Mouse (Mus musculus) liver, embryonic 14.5 days (tissue): ENCODE data around the gene C3ar1. TPM values are rescaled to one million over a fixed set of nuclear protein-coding genes. Genes with fewer than 3 reads are reported as not detected.

Source experiments
- ATAC-seq: fragments of 200-750 bp; cut with Nextera tagmentation; 2 replicates; pipeline ENCODE4 v1.8.0; 2017; ENCODE audit warnings: moderate number of reproducible peaks, mild to moderate bottlenecking, moderate library complexity; ENCODE audit not compliant: insufficient read depth
- DNase-seq, 3 experiments: peaks; one replicate each; pipeline ENCODE4 v3.0.0-alpha.2; 2012 to 2013; ENCODE audit warnings: low read depth in 3 of 3, low spot score in 3 of 3
- H3K27ac ChIP-seq: fragments of 300-500 bp; sonication (generic); 2 replicates; pipeline ENCODE4 v1.5.1; 2014; ENCODE audit warnings: moderate library complexity, mild to moderate bottlenecking, control low read depth, inconsistent platforms
- H3K27me3 ChIP-seq: fragments of 300-500 bp; sonication (generic); 2 replicates; pipeline ENCODE4 v1.6.1; 2014; ENCODE audit warnings: mild to moderate bottlenecking, low read length, moderate library complexity; ENCODE audit not compliant: control insufficient read depth, insufficient read depth
- H3K36me3 ChIP-seq: fragments of 300-500 bp; sonication (generic); replicated peaks from 2 replicates; pipeline ENCODE4 v1.6.1; 2014; ENCODE audit warnings: low read depth; ENCODE audit not compliant: control insufficient read depth, insufficient read depth
- H3K4me1 ChIP-seq, 2 experiments: fragments of 200-500 bp in 1 of 2; fragments of 300-500 bp in 1 of 2; sonication (generic) in 1 of 2; replicated peaks; 2 replicates each; pipeline ENCODE4 v1.6.1; 2012 to 2014; ENCODE audit warnings: antibody characterized with exemption in 1 of 2, inconsistent platforms in 1 of 2, low read length in 1 of 2; ENCODE audit not compliant: control insufficient read depth in 2 of 2, insufficient read depth in 2 of 2
- H3K4me2 ChIP-seq: fragments of 300-500 bp; sonication (generic); 2 replicates; pipeline ENCODE4 v1.6.1; 2014; ENCODE audit warnings: low read depth, mild to moderate bottlenecking, control low read depth, moderate library complexity
- H3K4me3 ChIP-seq, 2 experiments: fragments of 200-500 bp in 1 of 2; fragments of 300-500 bp in 1 of 2; sonication (generic) in 1 of 2; 2 replicates each; pipeline ENCODE4 v1.5.1; 2012 to 2014; ENCODE audit warnings: low read depth in 2 of 2, low read length in 2 of 2, mild to moderate bottlenecking in 2 of 2, control low read depth in 1 of 2, inconsistent platforms in 1 of 2, moderate library complexity in 1 of 2; ENCODE audit not compliant: insufficient read depth in 1 of 2
- H3K9ac ChIP-seq: fragments of 300-500 bp; sonication (generic); replicated peaks from 2 replicates; pipeline ENCODE4 v1.6.1; 2014; ENCODE audit warnings: mild to moderate bottlenecking, control low read depth, moderate library complexity
- H3K9me3 ChIP-seq: fragments of 300-500 bp; sonication (generic); 2 replicates; pipeline ENCODE4 v1.6.1; 2016; ENCODE audit warnings: low read length, mixed read lengths; ENCODE audit not compliant: control insufficient read depth
- CTCF ChIP-seq: IDR thresholded peaks from 2 replicates; pipeline ENCODE4 v1.5.1; 2016; ENCODE audit warnings: antibody characterized with exemption, low read depth, control low read depth
- EP300 ChIP-seq: IDR thresholded peaks from 2 replicates; pipeline ENCODE4 v1.6.1; 2016; ENCODE audit warnings: antibody characterized with exemption, low read depth
- WGBS: fragments of 180-500 bp; shearing (Covaris S2); extraction: QIAGEN DNeasy Blood & Tissue Kit; methylation state at CpG from one replicate; pipeline ENCODE4 v1.1.7; 2014; ENCODE audit not compliant: insufficient replicate concordance; 5-methylcytosine and 5-hydroxymethylcytosine counted together
- polyA plus RNA-seq, 2 experiments: library from polyadenylated mRNA; depleted of rRNA in 1 of 2; stranded (reverse) in 1 of 2; unstranded in 1 of 2; fragments of >200 nt; fragmentation: Nextera tagmentation in 1 of 2; extraction: Ambion mirVana in 1 of 2; gene quantifications; 2 replicates each; pipeline versions ENCODE4 v1.2.1 to v1.2.3; 2012 to 2014

The C3ar1 gene
- 0.55 and 0.57 TPM in 2 replicates for polyA plus RNA-seq (2012; rRNA removed)
- polyA plus RNA-seq (2014; fragmentation: Nextera tagmentation; extraction: Ambion mirVana), result 0.59 and 0.66 TPM in 2 replicates

- no peak within 1 kb of the TSS for H3K4me3 ChIP-seq
- peak; percentile 55; the same call in 1 of the 2 replicates for ATAC-seq
- H3K27me3 ChIP-seq, result no peaks in the 10 kb centered on the region
- H3K9ac ChIP-seq, result no peak within 1 kb of the TSS
- H3K36me3 ChIP-seq, result no peaks in the 10 kb centered on the region
- no peak for TF ChIP-seq CTCF
- 0 out of 2 replicates have a peak, but pooled peaks have one; percentile 7 for TF ChIP-seq EP300
- H3K27ac ChIP-seq, result no peak within 1 kb of the TSS
- no peaks in the 10 kb centered on the region; the same call in 1 of the 2 replicates for H3K9me3 ChIP-seq
- WGBS, result 11% methylated on average over 7 of the region's 7 CpGs
- peaks cover 0 to 4% of the 10 kb centered on the region in 2 experiments; a peak in 1 of 4 replicates for H3K4me1 ChIP-seq
- H3K4me2 ChIP-seq, result no peak within 1 kb of the TSS
- DNase-seq, result no peak
Measured at GRCm38 (mm10) chr6:122855955-122856354, at the start of gene C3ar1. C3ar1 (minus strand) TSS chr6:122856161.

- WGBS, result 16% methylated on average over 2 of the region's 2 CpGs
- Histone ChIP-seq H3K4me1 (no peaks in the 10 kb centered on the region), H3K36me3 (peaks cover 8% of the 10 kb centered on the region), H3K9me3 (no peaks in the 10 kb centered on the region), H3K4me3 (no peak overlapping the region), H3K4me2 (no peak overlapping the region), H3K27me3 (no peaks in the 10 kb centered on the region), H3K9ac (no peak overlapping the region), H3K27ac (no peak overlapping the region)
- DNase-seq (peak; percentile 29 to 46 (median 37)), ATAC-seq (no peak)
- no peak for TF ChIP-seq EP300
- TF ChIP-seq CTCF, result peak; percentile 86
Measured at GRCm38 (mm10) chr6:122892442-122893049, 36.6 kb upstream of the C3ar1 start.

- WGBS, result 79% methylated on average over 2 of the region's 2 CpGs
- Histone ChIP-seq H3K9me3 (no peaks in the 10 kb centered on the region), H3K4me1 (no peaks in the 10 kb centered on the region), H3K4me2 (no peak overlapping the region), H3K9ac (no peak overlapping the region), H3K27me3 (no peaks in the 10 kb centered on the region), H3K4me3 (no peak overlapping the region), H3K36me3 (peaks cover 31% of the 10 kb centered on the region), H3K27ac (no peak overlapping the region)
- DNase-seq (no peak), ATAC-seq (no peak)
- TF ChIP-seq EP300 (no peak), CTCF (no peak)
Measured at GRCm38 (mm10) chr6:122889599-122889998, 33.6 kb upstream of the C3ar1 start.

GRCm38 (mm10) chr6:122883603-122884002 lies 27.6 kb upstream of the C3ar1 start:
- 85% methylated on average over 9 of the region's 9 CpGs for WGBS

GRCm38 (mm10) chr6:122881287-122881686 lies 25.3 kb upstream of the C3ar1 start:
- DNase-seq, result no peak
- Histone ChIP-seq H3K36me3 (peaks cover 48% of the 10 kb centered on the region), H3K27me3 (no peaks in the 10 kb centered on the region), H3K9me3 (no peaks in the 10 kb centered on the region), H3K4me3 (no peak overlapping the region), H3K9ac (no peak overlapping the region), H3K4me2 (no peak overlapping the region), H3K27ac (no peak overlapping the region), H3K4me1 (peaks cover 0 to 2% of the 10 kb centered on the region in 2 experiments; a peak in 1 of 4 replicates)
- 90% methylated on average over 12 of the region's 12 CpGs for WGBS
- TF ChIP-seq CTCF (no peak), EP300 (no peak)
- ATAC-seq, result no peak

More at GRCm38 (mm10) chr6:122883603-122884002, 27.6 kb upstream of the C3ar1 start:
- no peak overlapping the region for H3K4me3 ChIP-seq
- TF ChIP-seq CTCF, result no peak
- TF ChIP-seq EP300, result no peak
- H3K4me1 ChIP-seq, result no peaks in the 10 kb centered on the region
- no peak overlapping the region for H3K4me2 ChIP-seq
- peaks cover 69% of the 10 kb centered on the region for H3K36me3 ChIP-seq
- no peak overlapping the region for H3K9ac ChIP-seq
- ATAC-seq (no peak), DNase-seq (no peak)
- H3K9me3 ChIP-seq, result no peaks in the 10 kb centered on the region
- no peak overlapping the region for H3K27ac ChIP-seq
- H3K27me3 ChIP-seq, result no peaks in the 10 kb centered on the region
